Mouse (Mus musculus) small intestine, adult 2 months (tissue): Measurements from ENCODE around the gene Rhou.

Experiments
- CTCF ChIP-seq: fragments of 200-500 bp; IDR thresholded peaks from 2 replicates; pipeline ENCODE4 v1.5.1; 2012; ENCODE audit warnings: low read depth, mild to moderate bottlenecking, control low read depth, inconsistent platforms, low read length, moderate library complexity, mixed read lengths; ENCODE audit not compliant: insufficient replicate concordance, insufficient read length; ENCODE audit errors: extremely low read depth
- POLR2A ChIP-seq: fragments of 200-500 bp; IDR thresholded peaks from 2 replicates; pipeline ENCODE4 v1.6.1; 2012; ENCODE audit warnings: low read depth, mild to moderate bottlenecking, control low read depth, inconsistent platforms, low read length, moderate library complexity

- TF ChIP-seq POLR2A = no peak
- TF ChIP-seq CTCF = no peak
These were observed 28.5 kb downstream of the Rhou start for GRCm38 (mm10) chr8:123682073-123682761.
